Mouse (Mus musculus) embryonic facial prominence, embryonic 11.5 days (tissue): ENCODE results near the gene Fahd2a. TPM values are rescaled to one million over a fixed set of nuclear protein-coding genes. Genes with fewer than 3 reads are reported as not detected.

Experiments
- ATAC-seq: fragments of 200-750 bp; cut with Nextera tagmentation; replicated peaks from 2 replicates; pipeline ENCODE4 v1.8.0; 2017; ENCODE audit warnings: low read depth; ENCODE audit not compliant: insufficient number of reproducible peaks, low FRiP score, low TSS enrichment
- DNase-seq: peaks from one replicate; pipeline ENCODE4 v3.0.0-alpha.2; 2015; ENCODE audit warnings: low spot score
- H3K27ac ChIP-seq: fragments of 300-500 bp; sonication (generic); replicated peaks from 2 replicates; pipeline ENCODE4 v1.5.1; 2014; ENCODE audit warnings: mild to moderate bottlenecking, low read depth, low read length, control low read depth
- H3K27me3 ChIP-seq: fragments of 300-500 bp; sonication (generic); 2 replicates; pipeline ENCODE4 v1.6.1; 2014; ENCODE audit warnings: mild to moderate bottlenecking, low read length, moderate library complexity, mixed read lengths; ENCODE audit not compliant: control insufficient read depth, insufficient read depth
- H3K36me3 ChIP-seq: fragments of 300-500 bp; sonication (generic); replicated peaks from 2 replicates; pipeline ENCODE4 v1.6.1; 2014; ENCODE audit warnings: low read depth, mild to moderate bottlenecking, low read length, moderate library complexity, mixed read lengths; ENCODE audit not compliant: control insufficient read depth, insufficient read depth
- H3K4me1 ChIP-seq: fragments of 300-500 bp; sonication (generic); 2 replicates; pipeline ENCODE4 v1.6.1; 2014; ENCODE audit warnings: low read length, mixed read lengths; ENCODE audit not compliant: control insufficient read depth, insufficient read depth
- H3K4me2 ChIP-seq: fragments of 300-500 bp; sonication (generic); 2 replicates; pipeline ENCODE4 v1.6.1; 2014; ENCODE audit warnings: low read depth, mild to moderate bottlenecking, control low read depth, low read length, moderate library complexity
- H3K4me3 ChIP-seq: fragments of 300-500 bp; sonication (generic); 2 replicates; pipeline ENCODE4 v1.5.1; 2014; ENCODE audit warnings: low read depth, low read length, control low read depth
- H3K9ac ChIP-seq: fragments of 300-500 bp; sonication (generic); replicated peaks from 2 replicates; pipeline ENCODE4 v1.6.1; 2014; ENCODE audit warnings: mild to moderate bottlenecking, control low read depth, low read length
- H3K9me3 ChIP-seq: fragments of 300-500 bp; sonication (generic); replicated peaks from 2 replicates; pipeline ENCODE4 v1.6.1; 2016; ENCODE audit warnings: mild to moderate bottlenecking, low read length, inconsistent platforms, mixed read lengths; ENCODE audit not compliant: control insufficient read depth
- WGBS: fragments of 180-500 bp; shearing (Covaris S2); extraction: QIAGEN DNeasy Blood & Tissue Kit; methylation state at CpG from one replicate; pipeline ENCODE4 v1.1.7; 2014; 5-methylcytosine and 5-hydroxymethylcytosine counted together
- polyA plus RNA-seq: library from polyadenylated mRNA; unstranded; fragments of >200 nt; fragmentation: Nextera tagmentation; extraction: Ambion mirVana; gene quantifications from 2 replicates; pipeline ENCODE4 v1.2.1, GENCODE M21; 2014

Gene Fahd2a
- polyA plus RNA-seq, 1 experiment from 2014 or later = 24.0 TPM

DNA sequence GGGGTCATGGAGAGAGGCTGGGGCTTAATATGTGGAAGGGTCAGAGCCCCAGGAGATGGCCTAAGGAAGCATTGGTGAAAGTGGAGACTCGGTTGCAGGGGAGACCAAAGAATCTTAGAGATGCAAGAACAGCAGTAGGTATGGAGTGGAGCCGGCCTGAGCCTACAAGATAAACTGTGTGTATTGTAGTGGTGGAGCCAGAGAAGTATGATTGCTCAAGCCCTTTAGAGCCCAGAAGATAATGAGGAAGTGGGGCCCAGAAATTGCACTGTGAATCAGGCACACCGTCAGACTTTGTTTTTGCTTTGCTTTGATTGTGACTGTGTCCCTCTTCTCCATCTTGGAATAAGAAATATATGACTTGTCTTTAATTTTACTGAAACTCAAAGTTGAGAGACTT is 53.0 kb downstream of the Fahd2a start:
- DNase-seq (no peak), ATAC-seq (no peak)
- Histone ChIP-seq H3K9ac (no peak overlapping the region), H3K27ac (no peak overlapping the region), H3K4me3 (no peak overlapping the region), H3K4me2 (no peak overlapping the region), H3K36me3 (no peaks in the 10 kb centered on the region), H3K9me3 (no peaks in the 10 kb centered on the region), H3K27me3 (no peaks in the 10 kb centered on the region), H3K4me1 (no peaks in the 10 kb centered on the region)
- 79% methylated on average over 3 of the region's 3 CpGs for WGBS

DNA sequence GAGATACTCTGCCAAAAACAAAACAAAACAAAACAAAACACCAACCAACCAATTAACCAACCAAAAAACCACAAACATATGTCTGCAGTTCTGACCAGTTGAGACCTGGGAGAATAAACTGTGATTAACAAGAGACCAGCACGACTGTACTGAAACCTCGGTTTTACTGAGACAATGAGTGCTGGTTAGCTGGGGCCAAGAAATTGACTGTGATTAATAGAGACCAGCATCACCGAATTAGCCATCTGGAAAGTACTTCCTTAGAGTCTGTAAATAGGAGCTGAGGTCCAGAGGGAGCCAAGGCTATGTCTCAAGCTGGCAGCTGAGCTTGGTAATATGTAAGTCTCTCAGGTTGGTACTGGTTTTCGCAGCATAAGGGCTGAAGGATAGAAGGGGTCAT is 53.5 kb downstream of the Fahd2a start:
- DNase-seq (no peak), ATAC-seq (no peak)
- Histone ChIP-seq H3K9me3 (no peaks in the 10 kb centered on the region), H3K4me1 (no peaks in the 10 kb centered on the region), H3K27me3 (no peaks in the 10 kb centered on the region), H3K4me2 (no peak overlapping the region), H3K27ac (no peak overlapping the region), H3K4me3 (no peak overlapping the region), H3K36me3 (no peaks in the 10 kb centered on the region), H3K9ac (no peak overlapping the region)
- WGBS = 67% methylated on average over 4 of the region's 4 CpGs

DNA sequence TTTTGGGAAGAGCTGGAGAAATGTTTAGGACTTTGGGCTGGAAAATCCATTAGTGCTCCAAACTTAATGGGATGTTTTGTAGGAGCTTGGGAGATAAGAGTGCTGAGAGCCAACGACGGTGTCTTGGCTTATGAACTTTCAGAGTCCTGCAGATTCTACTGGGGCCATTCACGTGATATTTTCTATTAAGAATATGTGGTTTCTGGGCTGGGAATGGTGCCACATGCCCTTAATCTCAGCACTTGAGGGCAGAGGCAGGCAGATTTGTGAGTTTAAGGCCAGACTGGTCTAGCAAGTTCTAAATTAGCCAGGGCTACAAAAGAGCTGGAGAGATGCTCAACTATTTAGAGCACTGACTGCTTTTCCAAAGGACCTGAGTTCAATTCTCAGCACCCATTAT is 54.0 kb downstream of the Fahd2a start:
- Histone ChIP-seq H3K27me3 (no peaks in the 10 kb centered on the region), H3K4me3 (no peak overlapping the region), H3K4me2 (no peak overlapping the region), H3K4me1 (no peaks in the 10 kb centered on the region), H3K36me3 (no peaks in the 10 kb centered on the region), H3K9ac (no peak overlapping the region), H3K27ac (no peak overlapping the region), H3K9me3 (no peaks in the 10 kb centered on the region)
- ATAC-seq (no peak), DNase-seq (no peak)
- WGBS = 81% methylated on average over 3 of the region's 3 CpGs

DNA sequence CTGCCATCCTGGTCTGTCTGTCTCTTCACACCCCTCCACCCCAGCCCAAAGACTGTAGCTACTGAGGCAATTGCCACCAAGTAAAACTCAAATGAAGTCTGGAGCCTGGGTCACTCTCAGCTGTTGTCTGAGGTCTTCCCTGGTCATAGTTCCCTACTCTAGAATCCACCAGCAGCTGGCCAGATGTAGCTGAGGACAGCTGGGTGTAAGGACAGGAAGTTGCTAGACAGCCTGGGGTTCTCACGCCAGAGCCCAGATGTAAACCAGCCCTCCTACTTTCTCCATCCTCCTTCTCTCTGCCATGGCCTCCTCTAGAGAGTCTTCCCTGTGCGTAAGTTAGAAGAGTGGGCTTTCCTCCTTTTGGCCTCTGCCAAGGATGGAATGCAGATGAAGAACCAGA is 56.8 kb downstream of the Fahd2a start:
- no peaks in the 10 kb centered on the region for H3K9me3 ChIP-seq
- H3K27me3 ChIP-seq = no peaks in the 10 kb centered on the region
- H3K4me3 ChIP-seq = no peak overlapping the region
- ATAC-seq (no peak), DNase-seq (no peak)
- no peak overlapping the region for H3K4me2 ChIP-seq
- H3K4me1 ChIP-seq = no peaks in the 10 kb centered on the region
- WGBS = 71% methylated on average over 2 of the region's 2 CpGs
- H3K27ac ChIP-seq = no peak overlapping the region
- H3K9ac ChIP-seq = no peak overlapping the region
- H3K36me3 ChIP-seq = no peaks in the 10 kb centered on the region

Other genes starting within 250 kb of the Fahd2a start
- gene 1810024B03Rik, start 236.3 kb downstream of the Fahd2a start, polyA plus RNA-seq = 2.3 and 2.6 TPM in 2 replicates
- 104 and 107 TPM in 2 replicates for gene Snrnp200, start 236.2 kb downstream of the Fahd2a start, polyA plus RNA-seq
- 54.8 and 65.2 TPM in 2 replicates for gene Ciao1, start 196.7 kb downstream of the Fahd2a start, polyA plus RNA-seq
- gene Tmem127, start 196.7 kb downstream of the Fahd2a start, polyA plus RNA-seq = 19.5 and 20.7 TPM in 2 replicates
- gene Stard7, start 174.3 kb downstream of the Fahd2a start, polyA plus RNA-seq = 82.8 and 84.0 TPM in 2 replicates
- gene Dusp2, start 108.4 kb downstream of the Fahd2a start, polyA plus RNA-seq = 4.2 and 4.4 TPM in 2 replicates
- 0.10 and 0.11 TPM in 2 replicates for gene Astl, start 105.9 kb downstream of the Fahd2a start, polyA plus RNA-seq
- 1.9 TPM in 2 replicates for gene Adra2b, start 81.4 kb downstream of the Fahd2a start, polyA plus RNA-seq
- 0.31 TPM in 1 of 2 replicates, not detected in the other for gene Gpat2, start 19.4 kb downstream of the Fahd2a start, polyA plus RNA-seq
- 2.8 and 3.0 TPM in 2 replicates for gene Kcnip3, start 77.5 kb upstream of the Fahd2a start, polyA plus RNA-seq
- 1.6 and 1.9 TPM in 2 replicates for gene Prom2, start 96.9 kb upstream of the Fahd2a start, polyA plus RNA-seq
- gene Zfp661, start 142.5 kb upstream of the Fahd2a start, polyA plus RNA-seq = 7.5 and 8.3 TPM in 2 replicates
- 152 and 165 TPM in 2 replicates for gene Mrps5, start 142.7 kb upstream of the Fahd2a start, polyA plus RNA-seq
- 0.13 and 0.41 TPM in 2 replicates for gene Mal, start 212.1 kb upstream of the Fahd2a start, polyA plus RNA-seq